Mouse (Mus musculus) right cerebral cortex, postnatal 25 days (tissue): ENCODE results near the gene Spsb2.
"Not testable (repeated sequence)": the region's sequence is repeated elsewhere in the genome, so short reads cannot be mapped to it uniquely, and the experiment has no call there.

Experiments used
- DNase-seq: peaks from one replicate; pipeline ENCODE4 v3.0.0; 2022

Gene Spsb2

GRCm38 (mm10) chr6:124803691-124804090, 4.8 kb upstream of the Spsb2 start:
- DNase-seq: not testable (repeated sequence)

DNA sequence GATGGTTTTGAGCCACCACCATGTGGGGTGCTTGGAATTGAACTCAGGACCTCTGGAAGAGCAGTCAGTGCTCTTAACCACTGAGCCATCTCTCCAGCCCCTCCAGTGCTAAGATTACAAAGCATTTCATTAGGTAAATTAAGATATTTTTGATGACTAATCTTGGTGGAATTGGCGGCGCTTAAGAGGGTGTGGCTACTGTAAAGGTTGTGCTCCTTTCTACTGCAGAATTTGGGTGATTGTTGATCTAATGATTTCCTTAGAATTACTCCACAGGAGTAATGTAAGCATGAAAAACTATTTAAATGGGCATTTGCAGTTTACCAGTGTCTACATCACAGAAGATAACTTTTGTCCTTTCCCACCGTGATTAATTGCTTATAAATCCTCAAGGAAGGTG, 4.1 kb upstream of the Spsb2 start:
- no peak for DNase-seq

DNA sequence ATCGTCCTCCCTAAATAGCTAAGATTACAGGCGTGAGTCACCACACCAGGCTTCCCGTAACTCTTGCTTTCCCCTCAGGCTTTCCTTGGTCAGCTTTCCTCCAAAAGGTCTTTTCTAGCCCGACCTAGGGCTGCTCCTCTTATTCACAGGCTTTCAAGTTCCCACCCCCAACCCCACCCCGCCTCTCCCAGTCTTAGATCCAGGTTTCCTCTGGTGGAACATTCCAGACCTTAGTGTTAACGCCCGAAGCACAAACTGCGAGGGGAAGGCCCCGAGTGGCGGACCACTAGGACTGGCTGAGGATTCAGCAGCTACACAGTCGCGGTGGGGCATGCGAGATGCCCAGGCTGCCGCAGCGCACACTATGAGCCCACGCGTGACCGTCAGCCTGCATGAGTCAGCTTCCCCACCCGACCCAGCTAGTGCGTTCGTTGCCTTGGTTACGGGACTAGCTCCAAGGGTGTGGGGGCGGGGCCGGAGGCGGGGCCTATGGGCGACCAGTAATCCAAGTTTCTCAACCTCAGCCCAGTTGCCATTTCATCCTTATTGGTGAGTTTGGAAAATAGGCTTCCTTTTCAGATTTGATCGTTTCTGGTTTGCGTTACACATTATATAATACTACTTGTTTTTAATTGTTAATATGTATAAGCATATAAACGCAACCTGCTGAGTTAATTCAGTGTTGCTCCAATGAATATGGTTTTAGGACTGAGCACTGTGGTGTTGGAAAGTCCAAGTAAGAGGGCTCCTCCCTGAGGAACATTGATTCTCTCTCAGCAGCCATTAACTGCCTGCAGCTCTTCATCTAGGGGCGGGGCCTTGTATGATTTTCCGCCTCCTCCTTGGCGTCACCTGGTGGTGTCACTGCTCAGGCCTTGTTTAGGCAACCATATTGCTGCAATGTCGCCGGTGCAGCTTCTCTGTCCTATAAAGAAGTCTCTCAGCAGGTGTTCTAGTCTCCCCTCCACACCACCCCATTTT, 2.8 kb upstream of the Spsb2 start:
- peak; percentile 94 for DNase-seq

DNA sequence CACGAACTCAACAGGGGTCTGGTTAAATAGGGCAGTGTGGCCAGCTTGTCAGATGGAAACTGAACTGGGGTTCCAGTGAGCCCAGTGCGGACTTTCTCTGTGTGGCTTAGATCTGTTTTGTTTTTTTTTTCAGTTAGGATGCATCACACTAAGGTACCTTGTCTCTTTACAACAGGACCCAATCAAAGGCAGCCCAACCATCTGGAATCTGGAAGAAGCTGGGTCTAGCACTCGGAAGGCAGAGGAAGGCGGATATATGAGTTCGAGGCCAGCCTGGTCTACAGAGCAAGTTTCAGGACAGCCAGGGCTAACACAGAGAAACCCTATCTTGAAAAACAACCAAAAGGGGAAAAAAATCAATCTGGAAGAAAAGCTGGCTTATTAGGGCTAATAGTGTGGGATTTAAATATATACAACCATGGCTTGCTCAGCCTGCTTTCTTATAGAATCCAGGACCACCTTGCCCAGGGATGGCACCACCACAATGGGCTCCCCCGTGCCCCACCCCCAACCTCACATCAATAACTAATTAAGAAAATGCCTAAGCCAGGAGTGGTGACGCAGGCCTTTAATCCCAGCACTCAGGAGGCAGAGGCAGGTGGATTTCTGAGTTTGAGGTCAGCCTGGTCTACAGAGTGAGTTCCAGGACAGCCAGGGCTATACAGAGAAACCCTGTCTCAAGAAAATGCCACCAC, 1.9 kb upstream of the Spsb2 start:
- no peak for DNase-seq

DNA sequence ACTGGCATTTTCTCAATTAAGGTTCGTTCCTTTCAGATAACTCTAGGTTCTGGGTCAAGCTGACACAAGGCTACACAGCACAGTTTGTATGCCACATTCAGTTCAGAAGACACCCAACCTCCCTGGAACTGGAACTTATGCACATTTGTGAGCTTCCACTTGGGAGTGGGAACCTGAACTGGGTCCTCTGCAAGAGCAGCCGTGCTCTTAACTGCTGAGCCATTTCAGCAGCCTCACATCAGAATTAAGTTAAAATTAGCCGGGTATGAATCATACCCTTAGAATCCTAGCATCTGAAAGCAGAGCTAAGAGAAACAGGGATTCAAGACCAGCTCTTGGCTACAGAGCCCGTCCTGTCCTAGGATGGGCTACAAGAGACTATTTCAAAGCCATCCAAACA, 1.1 kb upstream of the Spsb2 start:
- DNase-seq: no peak

DNA sequence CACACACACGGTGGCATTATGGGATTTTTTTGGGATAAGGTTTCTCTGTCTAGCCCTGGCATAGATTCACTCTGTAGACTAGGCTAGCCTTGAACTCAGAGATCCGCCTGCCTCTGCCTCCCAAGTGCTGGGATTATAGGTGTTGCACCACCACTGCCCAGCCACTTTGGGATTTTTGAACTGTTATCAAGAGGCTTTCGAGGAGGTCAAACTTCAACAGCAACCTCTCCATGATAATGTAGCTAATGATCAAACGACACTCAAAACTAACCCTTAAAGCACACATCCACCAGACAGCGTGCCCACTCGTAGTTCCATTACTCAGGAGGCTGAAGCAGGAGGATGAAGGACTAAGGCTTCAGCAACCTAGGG, 489 bp upstream of the Spsb2 start:
- DNase-seq: no peak

GRCm38 (mm10) chr6:124809052-124809774, 752 bp downstream of the Spsb2 start:
- peak; percentile 72 for DNase-seq

- no peak for DNase-seq
Measured at GRCm38 (mm10) chr6:124809775-124810538, 1.5 kb downstream of the Spsb2 start.

GRCm38 (mm10) chr6:124810566-124811402, 2.3 kb downstream of the Spsb2 start:
- not testable (repeated sequence) for DNase-seq

DNA sequence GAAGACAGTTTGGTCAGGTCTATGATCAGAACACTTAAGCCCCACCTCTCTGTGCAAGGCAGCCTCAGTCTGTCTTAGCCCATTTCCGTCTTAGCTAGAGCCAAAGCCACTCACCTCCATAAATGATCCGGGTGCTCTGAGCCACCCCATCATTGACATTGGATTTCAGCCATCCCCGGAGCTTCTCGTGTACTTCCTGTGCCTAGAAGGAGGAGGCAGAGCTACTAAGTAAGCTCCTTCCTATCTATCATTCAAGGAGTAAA, 2.9 kb downstream of the Spsb2 start:
- no peak for DNase-seq

DNA sequence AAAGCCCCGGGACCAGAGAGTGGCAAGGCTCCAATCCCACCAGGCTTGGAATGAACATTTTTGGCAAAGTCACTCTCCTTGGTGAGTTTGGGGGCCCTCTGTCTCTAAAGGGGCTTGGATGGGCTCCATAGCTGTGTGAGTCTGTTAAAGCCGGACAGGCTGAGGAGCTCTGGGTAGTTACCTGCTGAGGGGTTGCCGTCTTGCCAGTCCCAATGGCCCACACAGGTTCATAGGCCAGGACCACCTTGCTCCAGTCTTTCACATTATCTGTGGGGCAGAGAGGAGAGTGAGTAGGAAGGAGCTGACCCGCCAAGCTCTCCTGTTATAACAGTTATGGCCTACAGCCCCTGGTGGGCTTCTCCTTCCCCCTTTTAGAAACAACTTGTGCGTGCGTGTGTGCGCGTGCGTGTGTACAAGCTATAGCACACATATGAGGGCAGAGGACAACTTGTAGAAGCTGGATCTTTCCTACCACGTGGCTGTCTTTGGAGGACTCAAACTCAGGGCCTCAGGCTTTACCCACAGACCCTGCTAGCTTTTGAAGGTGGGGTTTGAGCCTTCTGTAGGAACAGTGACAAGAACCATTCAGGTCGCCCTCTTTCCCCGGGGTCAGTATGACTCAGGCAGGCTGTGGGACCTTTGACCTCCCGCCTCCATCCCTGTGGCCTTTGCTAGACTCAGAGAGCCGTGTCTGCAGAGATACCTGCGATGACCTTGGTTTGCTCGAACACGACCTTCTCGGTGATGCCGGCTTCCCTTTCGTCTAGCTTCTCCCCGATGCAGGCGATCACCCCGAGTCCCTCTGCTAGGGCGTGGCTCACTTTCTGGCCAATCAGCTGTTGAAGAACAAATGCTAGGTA, 3.5 kb downstream of the Spsb2 start:
- DNase-seq: no peak

GRCm38 (mm10) chr6:124812848-124813247, 4.4 kb downstream of the Spsb2 start:
- no peak for DNase-seq

GRCm38 (mm10) chr6:124813496-124813895, 5.0 kb downstream of the Spsb2 start:
- peak; percentile 76 for DNase-seq

GRCm38 (mm10) chr6:124813933-124814332, 5.5 kb downstream of the Spsb2 start, which contains the start of gene Tpi1:
Tpi1 (minus strand) TSS chr6:124814296.
- peak; percentile 89 for DNase-seq

DNA sequence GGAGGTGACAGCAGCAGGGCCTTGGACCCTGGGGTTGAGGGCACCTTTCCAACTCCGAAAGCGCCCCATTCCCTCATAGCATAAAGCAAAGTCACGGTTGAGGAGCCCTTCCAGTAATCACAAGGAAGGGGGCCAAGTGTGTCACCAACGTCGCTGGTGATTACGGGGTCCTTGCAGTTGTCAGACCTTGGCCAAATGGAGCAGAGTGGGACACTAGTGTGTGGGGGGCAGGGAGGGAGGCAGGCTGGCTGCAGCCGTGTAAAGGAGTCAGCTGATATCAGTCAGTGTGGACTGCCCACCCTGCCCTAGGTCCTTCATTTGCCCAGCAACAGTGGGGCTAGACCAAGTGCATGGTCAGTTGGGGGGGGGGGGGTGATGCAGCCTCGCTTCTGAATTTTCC, 6.0 kb downstream of the Spsb2 start:
- no peak for DNase-seq

DNA sequence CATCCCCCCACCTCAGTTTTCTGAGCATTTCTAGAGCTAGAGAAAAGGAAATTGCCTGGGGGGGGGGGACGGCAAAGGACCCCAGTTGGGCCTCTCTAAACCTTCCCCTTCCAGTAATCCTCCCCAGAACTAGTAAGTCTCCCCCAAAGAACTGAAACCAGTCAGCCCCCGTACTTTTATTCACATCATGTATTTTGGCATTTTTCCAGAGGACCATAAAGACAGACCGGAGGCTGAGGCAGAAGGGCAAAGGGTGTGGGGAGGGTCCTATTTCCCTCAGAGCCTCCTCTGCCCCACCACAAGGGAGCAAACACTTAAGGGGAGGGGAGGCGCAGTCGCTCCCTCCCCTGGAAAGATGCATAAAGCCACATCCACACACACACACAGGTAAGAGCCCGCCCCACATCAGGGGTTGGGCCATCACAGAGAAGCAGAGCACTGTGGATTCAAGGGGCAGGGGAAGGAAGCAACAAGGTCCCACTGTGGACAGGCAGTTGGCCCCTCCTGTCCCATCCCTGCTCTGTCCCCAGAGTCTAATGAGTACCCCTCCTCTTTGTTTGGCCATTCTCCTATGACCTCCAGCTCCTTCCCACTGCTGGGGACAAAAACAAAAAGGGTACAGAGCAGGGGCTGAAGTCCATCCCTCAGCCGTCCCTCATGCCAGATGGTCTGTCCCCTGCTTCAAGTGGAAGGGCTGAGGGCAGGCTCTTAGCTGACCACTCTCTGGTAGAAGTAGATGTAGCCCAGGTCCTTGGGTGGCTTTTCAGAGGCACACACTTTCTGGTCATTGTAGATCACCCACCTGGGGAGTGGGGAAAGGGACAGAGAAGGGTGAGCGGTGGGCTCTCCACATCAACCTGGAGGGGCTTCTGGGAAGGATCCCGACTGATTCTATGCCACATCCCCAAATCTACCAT, 6.7 kb downstream of the Spsb2 start:
- DNase-seq: no peak

- no peak for DNase-seq
Measured at GRCm38 (mm10) chr6:124816611-124817010, 8.2 kb downstream of the Spsb2 start.

DNA sequence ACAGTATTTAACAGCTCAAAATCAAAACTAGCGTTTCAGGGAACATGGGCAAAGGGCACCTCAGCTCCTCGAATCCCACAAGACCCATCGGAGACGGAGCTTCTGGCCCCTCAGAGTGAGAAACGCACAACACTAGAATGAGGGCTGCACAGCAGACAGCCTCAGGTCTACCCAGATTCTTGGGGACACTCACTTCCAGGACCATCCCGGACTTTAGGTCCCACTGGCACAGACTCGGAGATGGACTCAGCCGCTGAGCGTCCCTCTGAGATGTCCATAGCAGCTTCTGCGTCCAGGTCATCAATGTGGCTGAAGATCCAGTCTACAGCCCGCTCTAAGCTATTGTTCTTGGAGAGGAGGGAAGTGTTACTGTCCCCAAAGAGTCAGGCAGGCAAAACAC, 8.7 kb downstream of the Spsb2 start:
- no peak for DNase-seq

GRCm38 (mm10) chr6:124817563-124817962, 9.1 kb downstream of the Spsb2 start:
- DNase-seq: no peak

DNA sequence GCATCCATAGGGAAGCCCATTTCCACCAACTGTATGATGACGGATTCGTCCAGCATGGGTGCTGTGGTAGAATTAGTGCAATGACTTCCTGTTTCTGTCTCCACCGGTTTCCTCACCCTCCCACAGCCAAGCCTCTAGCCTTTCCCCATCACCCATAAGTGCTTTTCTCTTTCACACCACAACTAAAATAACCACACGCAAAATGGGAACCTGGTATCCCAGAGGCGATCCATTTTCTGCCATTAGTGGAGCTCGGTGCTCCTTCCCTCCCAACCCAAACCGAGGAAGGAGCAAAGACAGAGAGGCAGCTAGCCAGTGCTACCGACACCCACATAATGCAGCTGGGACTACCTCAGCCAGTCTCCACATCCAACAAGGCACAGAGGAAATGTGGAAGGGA, 9.5 kb downstream of the Spsb2 start:
- no peak for DNase-seq
